Mouse (Mus musculus): Measurements from ENCODE around the gene Vamp2.
A peak's percentile ranks its signal among the peaks of the same experiment; 100 is the strongest.

The Vamp2 gene

DNA sequence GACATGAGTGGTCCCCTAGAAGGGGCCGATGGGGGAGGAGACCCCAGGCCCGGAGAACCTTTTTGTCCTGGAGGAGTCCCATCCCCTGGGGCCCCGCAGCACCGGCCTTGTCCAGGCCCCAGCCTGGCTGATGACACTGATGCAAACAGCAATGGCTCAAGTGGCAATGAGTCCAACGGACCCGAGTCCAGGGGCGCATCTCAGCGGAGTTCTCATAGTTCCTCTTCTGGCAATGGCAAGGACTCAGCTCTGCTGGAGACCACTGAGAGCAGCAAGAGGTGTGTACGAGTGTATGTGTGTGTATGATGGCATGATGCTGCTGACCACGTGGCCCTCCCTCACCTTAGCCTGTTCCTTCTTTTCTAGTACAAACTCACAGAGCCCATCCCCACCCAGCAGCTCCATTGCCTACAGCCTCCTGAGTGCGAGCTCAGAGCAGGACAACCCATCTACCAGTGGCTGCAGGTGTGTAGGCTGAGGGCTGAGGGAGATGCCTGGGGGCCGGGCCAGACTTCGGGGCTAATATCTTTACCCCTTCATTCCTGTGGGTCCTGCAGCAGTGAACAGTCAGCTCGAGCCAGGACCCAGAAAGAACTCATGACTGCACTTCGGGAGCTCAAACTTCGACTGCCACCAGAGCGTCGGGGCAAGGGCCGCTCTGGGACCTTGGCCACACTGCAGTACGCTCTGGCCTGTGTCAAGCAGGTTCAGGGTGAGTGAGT is 12.5 kb downstream of the Vamp2 start:
- peak; percentile 76 for DNase-seq

DNA sequence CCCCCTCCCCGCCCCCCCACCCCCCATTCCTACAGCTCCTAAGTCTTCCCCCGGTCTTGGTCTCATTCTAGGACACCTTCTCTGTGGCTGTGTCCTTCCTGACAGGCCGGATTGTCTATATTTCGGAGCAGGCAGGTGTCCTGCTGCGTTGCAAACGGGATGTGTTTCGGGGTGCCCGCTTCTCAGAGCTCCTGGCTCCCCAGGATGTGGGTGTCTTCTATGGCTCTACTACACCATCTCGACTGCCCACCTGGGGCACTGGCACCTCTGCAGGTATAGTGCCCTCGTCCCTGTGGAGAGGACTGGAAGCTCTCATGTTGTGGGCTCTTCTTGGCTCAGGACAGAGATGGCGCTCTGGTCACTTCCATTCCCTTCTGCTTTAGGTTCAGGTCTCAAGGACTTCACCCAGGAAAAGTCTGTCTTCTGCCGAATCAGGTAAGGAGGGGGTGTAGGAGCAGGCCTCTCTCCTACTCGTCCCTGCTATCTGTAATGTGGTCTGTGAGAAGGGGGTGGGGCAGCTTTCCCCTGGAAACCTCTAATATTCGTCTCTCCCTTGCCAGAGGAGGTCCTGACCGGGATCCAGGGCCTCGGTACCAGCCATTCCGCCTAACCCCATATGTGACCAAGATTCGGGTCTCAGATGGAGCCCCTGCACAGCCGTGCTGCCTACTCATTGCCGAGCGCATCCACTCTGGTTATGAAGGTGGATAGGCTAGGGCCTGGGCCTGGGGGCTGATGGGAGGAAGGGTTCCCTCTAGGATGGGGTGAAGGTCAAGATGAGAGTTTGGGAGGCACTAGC is 13.5 kb downstream of the Vamp2 start:
- DNase-seq: peak; percentile 67

DNA sequence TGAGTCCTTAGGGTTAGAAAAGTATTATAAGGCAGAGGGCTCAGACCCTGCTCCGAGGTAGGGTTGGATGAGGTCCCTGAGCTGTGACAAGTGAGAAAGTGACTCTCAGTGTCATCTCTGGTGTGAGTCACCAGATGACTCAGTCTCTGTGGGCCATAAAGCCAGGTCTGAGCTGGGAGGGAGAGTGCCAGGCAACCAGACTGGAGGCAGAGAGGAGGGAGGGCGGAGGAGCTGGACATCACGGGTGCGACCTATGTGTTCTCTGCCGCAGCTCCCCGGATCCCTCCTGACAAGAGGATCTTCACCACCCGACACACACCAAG is 14.1 kb downstream of the Vamp2 start:
- DNase-seq: no peak

DNA sequence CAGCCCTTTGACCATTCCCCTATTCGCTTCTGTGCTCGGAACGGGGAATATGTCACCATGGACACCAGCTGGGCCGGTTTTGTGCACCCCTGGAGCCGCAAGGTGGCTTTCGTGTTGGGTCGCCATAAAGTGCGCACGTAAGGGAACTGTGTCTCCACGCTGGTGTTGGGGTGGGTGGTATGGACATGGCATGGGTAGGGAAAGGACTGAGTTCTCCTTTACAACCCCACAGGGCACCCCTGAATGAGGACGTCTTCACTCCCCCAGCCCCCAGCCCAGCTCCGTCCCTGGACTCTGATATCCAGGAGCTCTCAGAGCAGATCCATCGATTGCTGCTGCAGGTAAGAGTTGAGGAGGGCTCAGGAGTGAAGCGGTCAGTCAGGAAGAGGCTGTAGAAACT is 14.8 kb downstream of the Vamp2 start:
- peak; percentile 48 for DNase-seq

DNA sequence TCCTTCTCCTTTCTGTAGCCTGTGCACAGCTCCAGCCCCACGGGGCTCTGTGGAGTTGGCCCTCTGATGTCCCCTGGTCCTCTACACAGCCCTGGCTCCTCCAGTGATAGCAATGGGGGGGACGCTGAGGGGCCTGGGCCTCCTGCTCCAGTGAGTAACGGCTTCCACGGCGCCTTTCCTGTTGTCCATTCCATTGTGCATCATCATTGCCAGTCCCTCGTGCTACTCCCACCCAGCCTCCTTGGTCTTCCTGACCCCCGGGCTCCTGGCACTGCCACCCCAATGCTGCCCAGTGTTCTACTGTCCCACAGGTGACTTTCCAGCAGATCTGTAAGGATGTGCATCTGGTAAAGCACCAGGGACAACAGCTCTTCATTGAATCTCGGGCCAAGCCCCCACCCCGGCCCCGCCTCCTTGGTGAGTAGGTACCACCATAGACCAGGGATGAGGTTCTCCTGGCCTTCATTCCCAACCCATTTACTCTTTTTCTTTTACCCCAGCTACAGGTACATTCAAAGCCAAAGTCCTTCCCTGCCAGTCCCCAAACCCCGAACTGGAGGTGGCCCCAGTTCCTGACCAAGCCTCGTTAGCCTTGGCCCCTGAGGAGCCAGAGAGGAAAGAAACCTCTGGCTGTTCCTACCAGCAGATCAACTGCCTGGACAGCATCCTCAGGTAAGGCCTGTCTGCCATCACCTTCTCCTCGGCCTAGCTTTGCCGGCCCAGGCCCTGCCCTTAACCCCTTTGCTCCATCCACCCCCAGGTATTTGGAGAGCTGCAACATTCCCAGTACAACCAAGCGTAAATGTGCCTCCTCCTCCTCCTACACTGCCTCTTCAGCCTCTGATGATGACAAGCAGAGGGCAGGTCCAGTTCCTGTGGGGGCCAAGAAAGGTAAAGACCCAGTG is 15.5 kb downstream of the Vamp2 start:
- peak; percentile 61 for DNase-seq

DNA sequence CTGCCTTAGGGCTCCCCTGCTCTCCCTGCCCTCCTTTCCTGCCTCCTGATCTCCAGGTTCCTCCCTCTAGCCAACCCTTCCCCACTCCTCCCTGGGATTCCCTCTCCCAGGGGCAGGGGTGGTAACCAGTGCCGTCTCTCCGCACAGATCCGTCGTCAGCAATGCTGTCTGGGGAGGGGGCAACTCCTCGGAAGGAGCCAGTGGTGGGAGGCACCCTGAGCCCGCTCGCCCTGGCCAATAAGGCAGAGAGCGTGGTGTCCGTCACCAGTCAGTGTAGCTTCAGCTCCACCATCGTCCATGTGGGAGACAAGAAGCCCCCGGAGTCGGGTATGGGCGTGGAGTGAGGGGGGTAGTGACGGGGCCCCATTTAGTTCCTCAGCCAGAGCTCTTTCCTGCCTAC is 16.2 kb downstream of the Vamp2 start:
- peak; percentile 54 for DNase-seq

DNA sequence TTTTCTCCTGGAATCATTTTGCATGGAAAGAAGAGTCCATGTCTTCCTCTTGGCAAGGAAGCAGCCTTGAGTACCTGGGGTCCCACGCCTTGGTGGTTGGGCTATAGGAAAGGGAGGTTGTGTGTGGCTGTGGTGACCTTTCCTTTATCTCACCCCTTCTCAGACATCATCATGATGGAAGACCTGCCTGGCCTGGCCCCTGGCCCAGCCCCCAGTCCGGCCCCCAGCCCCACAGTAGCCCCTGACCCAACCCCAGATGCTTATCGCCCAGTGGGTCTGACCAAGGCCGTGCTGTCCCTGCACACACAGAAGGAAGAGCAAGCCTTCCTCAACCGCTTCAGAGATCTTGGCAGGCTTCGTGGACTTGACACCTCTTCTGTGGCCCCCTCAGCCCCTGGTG is 16.9 kb downstream of the Vamp2 start:
- no peak for DNase-seq

DNA sequence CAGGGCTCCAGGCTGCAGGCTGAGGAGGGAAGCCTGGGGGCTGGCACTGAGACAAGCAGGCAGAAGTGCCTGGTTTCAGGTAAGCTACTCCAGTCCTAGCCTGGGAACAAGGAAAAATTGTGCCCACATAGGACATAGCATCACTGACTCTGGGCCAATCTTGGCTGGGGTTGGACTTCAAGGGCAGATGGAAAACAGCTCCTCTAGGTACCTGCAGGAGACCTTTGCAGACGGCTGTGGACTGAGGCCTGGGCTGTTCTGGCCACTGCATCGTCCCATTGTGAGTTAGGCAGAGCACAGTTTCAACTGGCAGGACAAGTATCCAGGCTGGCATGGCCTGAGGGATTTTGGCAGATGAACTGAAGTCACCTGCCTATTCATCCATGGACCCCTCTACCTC is 17.5 kb downstream of the Vamp2 start:
- peak; percentile 45 for DNase-seq

DNA sequence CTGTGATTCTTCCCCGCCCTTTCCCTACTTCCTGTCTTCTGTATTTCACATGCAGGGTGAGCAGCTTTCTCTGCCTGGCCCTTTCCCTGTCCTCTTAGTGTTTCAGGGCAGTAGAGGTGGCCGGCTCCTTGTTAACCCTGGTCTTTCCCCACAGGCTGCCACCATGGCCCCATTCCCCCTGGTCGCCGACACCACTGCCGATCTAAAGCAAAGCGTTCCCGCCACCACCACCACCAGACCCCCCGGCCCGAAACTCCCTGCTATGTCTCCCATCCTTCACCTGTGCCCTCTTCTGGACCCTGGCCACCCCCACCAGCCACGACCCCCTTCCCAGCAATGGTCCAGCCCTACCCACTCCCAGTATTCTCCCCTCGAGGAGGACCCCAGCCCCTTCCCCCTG is 18.0 kb downstream of the Vamp2 start:
- peak; percentile 44 for DNase-seq

DNA sequence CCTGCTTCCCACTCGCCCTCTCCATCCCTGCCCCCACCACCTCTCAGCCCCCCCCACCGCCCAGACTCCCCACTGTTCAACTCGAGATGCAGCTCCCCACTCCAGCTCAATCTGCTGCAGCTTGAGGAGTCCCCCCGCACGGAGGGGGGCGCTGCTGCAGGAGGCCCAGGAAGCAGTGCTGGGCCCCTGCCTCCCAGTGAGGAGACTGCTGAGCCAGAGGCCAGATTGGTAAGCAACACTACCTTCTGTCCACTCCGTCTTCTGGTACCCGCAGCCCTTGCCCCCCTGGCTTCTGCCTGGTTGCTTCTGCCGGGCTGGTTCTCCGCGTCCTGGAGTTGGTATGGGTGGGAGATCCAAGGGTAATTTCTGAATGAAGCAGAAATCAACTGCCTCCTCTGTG is 18.6 kb downstream of the Vamp2 start:
- peak; percentile 53 for DNase-seq

DNA sequence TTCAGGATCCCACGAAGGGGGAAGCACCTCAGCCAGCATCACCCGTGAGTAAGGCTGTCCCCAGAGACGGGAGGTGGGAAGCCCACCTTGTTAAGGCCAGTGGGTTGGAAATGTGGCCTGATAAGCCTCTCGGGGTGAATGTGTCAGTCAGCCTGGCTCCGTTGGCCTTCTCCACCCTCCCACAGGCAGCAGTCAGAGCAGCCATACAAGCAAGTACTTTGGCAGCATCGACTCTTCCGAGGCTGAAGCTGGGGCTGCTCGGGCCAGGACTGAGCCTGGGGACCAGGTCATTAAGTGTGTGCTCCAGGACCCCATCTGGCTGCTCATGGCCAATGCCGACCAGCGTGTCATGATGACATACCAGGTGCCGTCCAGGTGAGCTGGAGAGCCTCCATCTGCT is 19.4 kb downstream of the Vamp2 start:
- DNase-seq: peak; percentile 42

DNA sequence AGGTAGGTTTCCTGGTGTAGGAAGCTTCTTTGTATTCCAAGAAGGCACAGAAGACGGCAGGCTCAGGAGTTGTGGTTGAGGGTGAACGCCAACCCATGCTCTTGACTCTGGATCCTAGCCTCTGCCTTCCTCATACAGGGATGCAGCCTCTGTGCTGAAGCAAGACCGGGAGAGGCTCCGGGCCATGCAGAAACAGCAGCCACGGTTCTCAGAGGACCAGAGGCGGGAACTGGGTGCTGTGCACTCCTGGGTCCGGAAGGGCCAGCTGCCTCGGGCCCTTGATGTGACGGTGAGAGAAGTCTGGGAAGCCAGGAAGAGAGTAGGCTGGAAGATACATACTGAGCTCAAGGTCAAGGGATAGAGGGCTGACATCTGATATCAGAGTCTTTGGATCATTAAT is 19.9 kb downstream of the Vamp2 start:
- no peak for DNase-seq

DNA sequence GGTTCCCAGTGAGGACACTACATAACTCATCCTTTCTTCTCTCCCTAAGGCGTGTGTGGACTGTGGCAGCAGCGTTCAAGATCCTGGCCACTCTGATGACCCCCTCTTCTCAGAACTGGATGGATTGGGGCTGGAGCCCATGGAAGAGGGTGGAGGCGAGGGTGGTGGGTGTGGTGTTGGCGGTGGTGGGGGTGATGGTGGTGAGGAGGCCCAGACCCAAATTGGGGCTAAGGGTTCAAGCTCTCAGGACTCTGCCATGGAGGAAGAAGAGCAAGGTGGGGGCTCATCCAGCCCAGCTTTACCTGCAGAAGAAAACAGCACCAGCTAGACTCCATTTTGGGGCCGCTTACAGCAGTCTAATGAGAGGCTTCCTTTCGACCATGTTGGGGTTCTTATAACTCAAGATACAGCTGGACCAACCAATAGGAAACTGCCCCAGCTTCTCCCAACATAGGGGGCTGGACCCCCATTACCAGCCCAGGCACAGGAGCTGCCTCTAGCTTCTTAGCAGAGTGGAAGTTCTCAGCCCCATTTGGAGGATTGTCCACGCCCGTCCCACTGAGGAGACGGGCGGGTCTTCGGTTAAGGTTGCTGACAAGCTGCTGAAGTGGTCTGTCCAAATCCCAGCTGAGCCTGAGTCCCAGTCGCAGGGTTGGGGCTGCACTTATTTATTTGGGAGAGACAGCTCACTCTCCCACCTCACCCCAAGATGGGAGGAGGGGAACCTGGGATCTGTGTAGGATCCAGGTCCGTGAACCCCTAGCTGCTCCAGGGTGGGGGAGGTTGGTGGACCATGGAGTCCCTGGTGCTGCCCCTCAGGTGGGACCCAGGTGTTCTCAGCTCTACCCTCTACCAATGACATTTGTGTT is 21.0 kb downstream of the Vamp2 start:
- DNase-seq: peak; percentile 64

DNA sequence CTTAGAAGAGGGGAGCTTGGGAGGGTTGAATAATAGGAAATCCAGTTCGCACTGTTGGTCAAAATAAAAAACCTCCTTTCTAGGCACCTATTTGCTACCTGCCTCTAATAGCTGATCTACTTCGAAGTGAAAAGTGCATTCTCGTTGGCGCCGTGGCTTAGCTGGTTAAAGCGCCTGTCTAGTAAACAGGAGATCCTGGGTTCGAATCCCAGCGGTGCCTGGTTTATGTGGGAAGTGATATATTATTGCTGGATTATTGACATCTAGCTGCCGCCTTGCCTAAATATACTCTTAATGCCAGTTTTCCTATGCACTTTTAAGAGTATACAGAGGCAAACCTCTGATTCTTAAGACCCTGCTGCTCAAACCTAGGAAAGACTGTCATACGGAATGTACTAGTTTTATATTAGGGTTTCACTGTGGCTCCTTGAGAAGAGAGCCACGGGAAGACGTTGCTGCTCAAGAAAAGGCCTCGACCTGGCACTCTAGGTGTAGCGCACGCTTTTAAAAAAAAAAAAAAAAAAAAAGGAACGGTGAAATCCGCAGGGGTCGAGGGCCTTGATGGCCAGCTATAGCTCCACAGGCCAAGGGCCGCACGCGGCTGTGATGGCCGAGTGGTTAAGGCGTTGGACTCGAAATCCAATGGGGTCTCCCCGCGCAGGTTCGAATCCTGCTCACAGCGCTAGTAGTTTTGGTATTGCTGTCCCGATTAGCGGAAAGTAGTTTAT is 22.2 kb downstream of the Vamp2 start:
- peak; percentile 89 for DNase-seq

DNA sequence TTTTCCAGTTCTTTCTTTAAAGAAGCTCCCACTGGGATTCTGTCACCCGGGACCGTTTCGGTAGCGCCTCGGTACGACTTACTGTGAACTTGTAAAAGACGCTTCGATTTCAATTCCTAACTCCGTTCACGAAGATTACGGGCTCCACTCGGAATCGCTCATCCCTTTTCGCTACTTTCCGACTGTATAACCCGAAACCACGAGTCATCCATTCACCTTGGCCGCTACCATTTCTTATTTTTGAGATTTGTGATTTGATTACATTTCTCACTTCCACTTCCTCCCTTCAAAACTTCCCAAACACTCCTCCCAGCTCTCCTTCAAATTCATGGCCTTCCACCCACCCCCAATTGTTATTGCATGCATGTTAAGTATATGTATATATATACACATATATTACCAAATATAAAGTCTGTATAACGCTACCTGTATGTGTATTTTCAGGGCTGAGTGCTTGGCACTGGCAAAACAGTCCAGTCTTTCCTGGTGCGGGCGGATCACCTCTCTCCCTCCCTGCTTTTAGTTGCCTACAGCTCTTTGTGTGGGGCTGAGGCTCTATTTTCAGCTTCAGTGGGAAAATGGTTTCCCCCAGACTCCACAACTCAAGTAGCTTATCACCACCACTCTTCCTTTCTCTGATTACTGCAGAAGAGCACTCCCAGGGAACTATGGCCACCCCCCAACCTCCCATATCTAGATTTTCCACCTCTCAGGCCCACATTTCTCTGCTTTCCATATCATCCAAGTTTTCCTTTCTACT is 22.9 kb downstream of the Vamp2 start:
- no peak for DNase-seq

DNA sequence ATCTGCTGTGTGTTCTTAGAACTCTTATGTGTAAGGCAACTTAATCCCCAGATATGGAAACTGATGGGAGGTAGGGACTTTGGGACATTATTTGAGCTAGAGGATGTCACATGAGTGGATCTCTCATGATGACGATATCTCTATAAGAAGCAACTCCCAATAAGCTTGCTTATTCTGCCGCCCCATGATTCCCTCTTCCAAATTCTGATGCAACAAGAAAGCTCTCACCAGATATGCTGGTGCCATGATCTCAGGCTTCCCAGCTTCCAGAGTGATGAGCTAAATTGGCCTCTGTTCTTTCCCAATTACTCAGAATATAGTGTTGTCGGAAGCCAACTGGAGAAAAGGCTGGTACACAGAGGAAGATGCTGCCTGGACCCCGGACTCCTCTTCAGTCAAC is 23.6 kb downstream of the Vamp2 start:
- DNase-seq: no peak

DNA sequence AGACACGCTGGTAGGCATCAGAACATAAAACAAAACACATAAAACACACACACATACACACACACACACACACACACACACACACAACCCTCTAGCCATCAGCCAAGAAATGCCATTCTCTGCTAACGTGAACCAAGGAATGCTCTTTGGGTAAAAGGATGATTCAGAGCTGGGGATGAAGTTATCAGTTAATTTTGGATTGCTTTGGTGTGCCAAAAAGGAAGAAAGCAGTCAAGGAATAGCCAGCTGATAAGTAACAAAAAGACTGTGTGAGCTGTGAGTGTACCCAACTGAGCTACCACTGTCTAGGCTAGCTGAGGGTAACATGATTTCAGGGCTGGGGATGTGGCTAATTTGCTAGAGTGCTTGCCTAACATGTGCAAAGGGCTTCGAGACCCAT is 25.7 kb downstream of the Vamp2 start:
- no peak for DNase-seq

DNA sequence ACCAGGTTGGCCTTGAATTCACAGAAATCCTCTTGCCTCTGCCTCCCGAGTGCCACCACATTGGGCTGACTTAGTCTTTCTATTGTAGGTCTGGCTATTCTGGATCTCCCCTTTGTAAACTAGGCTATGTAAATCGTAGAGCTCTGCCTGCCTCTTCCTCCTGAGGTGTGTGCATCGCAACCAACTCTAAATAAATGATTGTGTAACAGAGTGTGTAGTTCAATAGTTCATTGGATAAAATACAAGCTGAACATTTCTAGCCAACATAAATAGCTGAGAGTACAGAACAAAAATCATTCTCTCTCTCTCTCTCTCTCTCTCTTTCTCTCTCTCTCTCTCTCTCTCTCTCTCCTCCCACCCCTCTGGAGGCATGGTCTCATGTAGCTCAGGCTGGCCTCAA is 26.3 kb downstream of the Vamp2 start:
- no peak for DNase-seq

DNA sequence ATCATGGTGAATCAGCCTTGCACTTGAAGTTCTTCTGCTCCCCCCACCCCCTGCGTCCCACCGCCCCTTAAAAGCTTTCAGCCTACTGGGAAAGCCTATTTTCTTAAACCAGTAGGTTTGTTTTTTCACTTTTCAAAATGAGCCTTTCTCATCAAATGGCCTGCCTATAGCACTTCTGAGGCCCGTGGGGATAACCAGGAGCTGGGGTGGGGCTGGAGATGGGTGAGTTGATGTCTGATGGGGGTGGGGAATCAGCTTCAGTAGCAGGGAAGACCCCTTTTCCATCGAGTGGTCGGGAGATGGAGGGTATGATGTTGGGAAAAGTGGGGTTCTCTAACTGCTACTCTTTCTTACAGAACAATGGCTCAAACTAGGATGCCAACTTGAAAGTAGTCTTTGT is 28.6 kb downstream of the Vamp2 start:
- peak; percentile 45 for DNase-seq

DNA sequence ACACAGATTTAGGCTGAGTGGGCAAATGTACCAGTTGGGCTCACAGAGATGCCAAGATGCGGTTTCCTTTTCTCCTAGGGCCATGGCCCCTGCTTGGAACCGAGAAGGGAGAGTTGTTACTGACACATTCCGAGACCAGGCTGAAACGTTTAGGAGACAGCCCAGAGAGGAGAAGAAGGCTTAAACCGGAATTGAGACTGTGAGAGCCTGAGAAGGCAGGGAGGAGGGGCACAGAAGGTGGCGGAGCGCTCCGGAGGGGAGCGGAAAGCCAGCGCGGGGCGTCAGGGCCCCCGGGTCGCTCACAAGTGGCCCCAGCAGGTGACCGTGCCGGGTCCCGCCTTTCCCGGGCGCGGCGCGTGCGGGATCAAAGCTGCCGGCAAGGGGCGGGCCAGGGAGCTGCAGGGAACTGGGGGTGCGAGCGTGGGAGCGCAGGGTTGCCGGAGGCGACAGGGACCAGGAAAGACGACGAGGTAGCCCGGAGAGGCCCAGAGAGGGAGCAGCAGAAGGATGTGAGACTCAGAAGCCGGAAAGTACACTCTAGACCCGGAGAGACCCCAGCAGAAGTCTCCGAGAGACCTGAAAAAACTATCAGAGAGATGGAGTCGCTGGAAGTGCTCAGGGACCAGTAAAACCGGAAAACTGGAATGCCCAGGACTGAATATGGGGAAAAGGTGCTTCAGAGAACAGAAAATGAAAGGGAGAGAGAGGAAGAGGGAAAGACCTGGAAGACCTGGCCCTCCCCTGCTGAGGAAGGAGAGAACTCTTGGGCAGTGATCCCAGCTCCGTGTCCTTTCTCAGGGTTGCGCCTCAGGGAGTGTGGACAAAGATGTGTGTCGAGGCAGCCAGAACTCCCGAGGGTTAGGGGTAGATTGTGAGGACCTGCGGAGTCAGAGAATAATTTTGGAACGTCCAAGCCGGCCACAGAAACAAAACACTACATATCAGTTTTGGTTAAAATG is 29.7 kb downstream of the Vamp2 start:
- peak; percentile 78 for DNase-seq

Measured in cerebellum, adult 9-11 months (tissue).